14 mouse cellular contexts compared by ENCODE assay signal in genomic region chr4:40156582-40157499, GRCm38 (mm10). TPM values are rescaled to one million over a fixed set of nuclear protein-coding genes. Genes with fewer than 3 reads are reported as not detected.
A peak's percentile ranks its signal among the peaks of the same experiment; 100 is the strongest.
DNase-seq lines count a peak whose midpoint lies in the region; ATAC-seq and TF ChIP-seq lines count a peak whose summit lies in the region.
"Had no signal": no experiment of that assay in that cellular context is flagged by ENCODE, and none has a peak within 500 bp of the region (broad histone marks: within the 10 kb centered on the region; RNA-seq: fewer than 3 reads in every experiment).

No protein-coding gene starts in this region.

- H3K4me3 ChIP-seq in kidney, embryonic 15.5 days (replicated peaks), result no peak overlapping the region
- peak overlapping the region; percentile 67 for H3K4me3 ChIP-seq in G1E (ENCODE audit: low read depth, low read length)
- no peak overlapping the region for H3K4me3 ChIP-seq in intestine, embryonic 16.5 days (ENCODE audit: low read length)
- H3K4me3 ChIP-seq in midbrain, postnatal 0 days (ENCODE audit: low read depth, low read length), result no peak overlapping the region
- H3K4me3 ChIP-seq: forebrain, embryonic 10.5 days; heart, adult 2 months; limb, embryonic 10.5 days had no signal

- ATAC-seq in kidney, embryonic 15.5 days (replicated peaks; ENCODE audit: low FRiP score), result no peak
- peak; percentile 6; the same call in 1 of the 2 replicates for ATAC-seq in G1E (ENCODE audit: extremely low read depth, insufficient number of reproducible peaks, low FRiP score, poor library complexity, severe bottlenecking)
- peak; percentile 40 for ATAC-seq in intestine, embryonic 16.5 days
- no peak for ATAC-seq in midbrain, postnatal 0 days (ENCODE audit: low FRiP score)
- no peak for ATAC-seq in erythroid progenitor cell, adult 5-6 weeks (replicated peaks; ENCODE audit: low FRiP score, poor library complexity, severe bottlenecking)
- ATAC-seq: hindbrain, embryonic 16.5 days had no signal

- no peak for DNase-seq in kidney, postnatal 36 days
- no peak for DNase-seq in G1E (ENCODE audit: low spot score)
- peak; percentile 35 for DNase-seq in retina, postnatal 1 day
- DNase-seq in midbrain, postnatal 0 days (ENCODE audit: low spot score), result no peak
- DNase-seq: cerebellum, postnatal 10 days; layer of hippocampus, postnatal 36 days; thymus, adult 18-20 months had no signal

- H3K36me3 ChIP-seq in kidney, embryonic 15.5 days, result peaks cover 7% of the 10 kb centered on the region; the same call in 1 of the 2 replicates
- peaks cover 53% of the 10 kb centered on the region for H3K36me3 ChIP-seq in G1E (replicated peaks)
- no peaks in the 10 kb centered on the region for H3K36me3 ChIP-seq in intestine, embryonic 16.5 days (ENCODE audit: control insufficient read depth, insufficient read depth, low read length)
- H3K36me3 ChIP-seq in midbrain, postnatal 0 days (ENCODE audit: insufficient read depth, low read length), result no peaks in the 10 kb centered on the region

- H3K4me2 ChIP-seq in kidney, embryonic 15.5 days, result no peak overlapping the region
- 0 out of 2 replicates have a peak overlapping the region, but pooled peaks have one; percentile 3 for H3K4me2 ChIP-seq in intestine, embryonic 16.5 days (ENCODE audit: low read depth, low read length)
- no peak overlapping the region for H3K4me2 ChIP-seq in midbrain, postnatal 0 days (ENCODE audit: low read depth, low read length, poor library complexity, severe bottlenecking)

- 79% methylated on average over 18 of the region's 18 CpGs for WGBS in kidney, embryonic 15.5 days
- 55% methylated on average over 18 of the region's 18 CpGs for WGBS in intestine, embryonic 16.5 days
- 64% methylated on average over 18 of the region's 18 CpGs for WGBS in midbrain, postnatal 0 days

- TF ChIP-seq CTCF in G1E (IDR thresholded peaks at IDR 0.05; ENCODE audit: low read depth, low read length), result no peak
- TF ChIP-seq CTCF in midbrain, postnatal 0 days (IDR thresholded peaks at IDR 0.05), result no peak

- H3K27ac ChIP-seq in kidney, embryonic 15.5 days, result peak overlapping the region; percentile 71
- H3K27ac ChIP-seq in intestine, embryonic 16.5 days (ENCODE audit: low read length), result no peak overlapping the region; the same call in 1 of the 2 replicates
- no peak overlapping the region for H3K27ac ChIP-seq in midbrain, postnatal 0 days (ENCODE audit: low read depth, low read length)
- H3K27ac ChIP-seq: forebrain, embryonic 10.5 days; heart, adult 2 months; limb, embryonic 10.5 days had no signal

- H3K4me1 ChIP-seq in kidney, embryonic 15.5 days, result peaks cover 20% of the 10 kb centered on the region
- H3K4me1 ChIP-seq in G1E (ENCODE audit: insufficient read depth, low read depth, low read length), result peaks cover 75% of the 10 kb centered on the region
- peaks cover 23% of the 10 kb centered on the region for H3K4me1 ChIP-seq in intestine, embryonic 16.5 days (ENCODE audit: control insufficient read depth, insufficient read depth, low read length)
- H3K4me1 ChIP-seq in midbrain, postnatal 0 days (ENCODE audit: insufficient read depth, low read length), result no peaks in the 10 kb centered on the region
- H3K4me1 ChIP-seq: limb, embryonic 10.5 days had no signal

- H3K9ac ChIP-seq in kidney, embryonic 15.5 days, result no peak overlapping the region
- H3K9ac ChIP-seq in intestine, embryonic 16.5 days (ENCODE audit: low read depth, low read length), result no peak overlapping the region
- H3K9ac ChIP-seq in midbrain, postnatal 0 days (replicated peaks; ENCODE audit: low read length, poor library complexity, severe bottlenecking), result no peak overlapping the region

- no peaks in the 10 kb centered on the region for H3K27me3 ChIP-seq in kidney, embryonic 15.5 days
- H3K27me3 ChIP-seq in G1E (ENCODE audit: insufficient read depth, low read length), result no peaks in the 10 kb centered on the region
- H3K27me3 ChIP-seq in intestine, embryonic 16.5 days (replicated peaks; ENCODE audit: control insufficient read depth, insufficient read depth, low read length), result no peaks in the 10 kb centered on the region
- H3K27me3 ChIP-seq in midbrain, postnatal 0 days (ENCODE audit: insufficient read depth, low read length), result no peaks in the 10 kb centered on the region

- H3K9me3 ChIP-seq in kidney, embryonic 15.5 days (replicated peaks), result no peaks in the 10 kb centered on the region
- H3K9me3 ChIP-seq in G1E (replicated peaks), result peaks cover 7% of the 10 kb centered on the region
- no peaks in the 10 kb centered on the region for H3K9me3 ChIP-seq in intestine, embryonic 16.5 days (ENCODE audit: control insufficient read depth, low read length)
- no peaks in the 10 kb centered on the region for H3K9me3 ChIP-seq in midbrain, postnatal 0 days (ENCODE audit: low read length)
- H3K9me3 ChIP-seq: limb, embryonic 10.5 days had no signal

RNA-seq across cellular contexts. Expression of gene Aco1, which starts 14.0 kb away (rescaled TPM):
- 74.5 and 77.7 TPM in 2 replicates for polyA plus RNA-seq in kidney, embryonic 15.5 days (2015; fragmentation: Nextera tagmentation; extraction: Ambion mirVana)
- 133 and 144 TPM in 2 replicates for total RNA-seq in G1E (2014; fragmentation: Nextera tagmentation)
- total RNA-seq in G1E (2017), result 119 and 120 TPM in 2 replicates
- 28.4 and 34.1 TPM in 2 replicates for polyA plus RNA-seq in G1E (2012)
- 79.0 and 88.1 TPM in 2 replicates for polyA plus RNA-seq in intestine, embryonic 16.5 days (2015; fragmentation: Nextera tagmentation; extraction: Ambion mirVana)
- total RNA-seq in midbrain, postnatal 0 days (2014; rRNA removed), result 54.0 and 57.5 TPM in 2 replicates
- 33.2 TPM in 2 replicates for polyA plus RNA-seq in midbrain, postnatal 0 days (2015; fragmentation: Nextera tagmentation; extraction: Ambion mirVana)
- total RNA-seq in erythroid progenitor cell, adult 5-6 weeks (2015; ENCODE audit: low replicate concordance), result 6.1 and 7.1 TPM in 2 replicates
- total RNA-seq in erythroid progenitor cell, adult 5-6 weeks (2017; ENCODE audit: low replicate concordance), result 4.7 and 7.6 TPM in 2 replicates

Comparison
In these comparisons a context has a peak if more than half of its experiments do, and no peak if none do; other contexts are left out.
1. ATAC-seq: peak in G1E (single experiment) and intestine, embryonic 16.5 days (single experiment); none in kidney, embryonic 15.5 days (single experiment), midbrain, postnatal 0 days (single experiment) and erythroid progenitor cell, adult 5-6 weeks (single experiment).